Mouse (Mus musculus) CD4-positive helper T cell, adult 2 months (primary cell): ENCODE data around the gene A4galt.
"Not testable (repeated sequence)": the region's sequence is repeated elsewhere in the genome, so short reads cannot be mapped to it uniquely, and the experiment has no call there.

Experiments
- DNase-seq: peaks from one replicate; pipeline ENCODE4 v3.0.0-alpha.2; 2012; ENCODE audit warnings: low read depth, missing footprints, low spot score

A4galt gene

DNA sequence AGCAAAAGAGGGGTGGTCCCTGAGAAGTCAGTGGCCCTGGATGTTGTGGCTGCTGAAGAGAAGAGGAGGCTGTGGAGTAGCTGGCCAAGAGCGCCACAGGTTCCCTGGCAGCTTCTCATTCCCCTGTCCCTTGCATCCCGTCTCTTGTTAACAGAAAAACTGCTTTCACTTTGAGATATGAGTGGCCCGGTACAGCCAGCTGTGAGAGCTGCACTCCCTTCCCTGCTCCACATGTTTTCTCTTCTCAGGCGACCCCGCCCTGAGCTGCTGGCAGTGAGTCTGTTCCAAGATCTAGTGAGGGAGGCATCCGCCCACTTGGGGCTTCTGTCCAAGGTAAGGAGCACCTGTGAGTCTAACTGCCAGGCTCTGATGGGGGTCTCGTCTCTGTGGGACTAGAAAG, 16.9 kb upstream of the A4galt start:
- DNase-seq = not testable (repeated sequence)

GRCm38 (mm10) chr15:83265269-83265668, 13.7 kb upstream of the A4galt start:
- DNase-seq = no peak

GRCm38 (mm10) chr15:83263405-83263804, 11.8 kb upstream of the A4galt start:
- DNase-seq = no peak

DNA sequence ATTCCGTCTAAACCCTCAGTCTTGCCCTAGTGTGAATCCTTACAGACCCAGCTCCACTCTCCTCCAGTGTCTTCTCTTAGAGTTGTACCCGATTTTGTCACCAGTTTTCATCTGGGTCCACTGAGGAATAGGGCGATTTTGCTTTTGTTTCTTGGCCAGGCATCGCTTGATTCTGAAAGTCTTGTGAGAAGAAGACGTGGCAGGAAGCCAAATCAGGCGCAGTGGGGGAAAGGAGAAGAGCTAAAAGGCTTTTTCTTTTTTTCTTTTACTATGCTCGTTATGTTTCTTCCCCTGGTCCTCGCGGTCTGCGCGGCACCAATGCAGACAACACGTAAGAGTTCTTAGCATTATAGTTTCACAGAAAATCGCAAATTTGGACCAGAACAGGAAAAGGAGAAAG, 6.3 kb upstream of the A4galt start:
- DNase-seq = no peak

GRCm38 (mm10) chr15:83256491-83256890, 4.9 kb upstream of the A4galt start:
- no peak for DNase-seq

DNA sequence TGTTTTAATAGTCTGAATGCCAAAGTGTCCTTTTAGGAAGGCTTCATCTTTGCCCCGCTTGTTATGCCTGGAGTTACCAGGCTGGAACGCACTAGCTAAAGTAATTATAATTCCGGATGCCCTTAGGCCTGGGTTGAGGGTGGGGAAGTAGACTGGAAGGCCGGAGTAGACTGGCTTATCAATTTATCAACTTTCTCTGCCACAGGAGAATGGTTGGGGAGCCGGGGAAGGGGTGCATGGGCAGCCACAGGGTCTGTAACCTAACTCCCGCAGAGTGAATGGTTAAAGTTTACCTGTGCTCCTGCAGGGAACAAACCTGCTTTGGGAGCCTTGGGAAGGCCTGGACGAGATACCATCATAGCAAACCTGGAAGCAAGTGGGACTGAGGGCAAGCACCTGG, 4.4 kb upstream of the A4galt start:
- no peak for DNase-seq

DNA sequence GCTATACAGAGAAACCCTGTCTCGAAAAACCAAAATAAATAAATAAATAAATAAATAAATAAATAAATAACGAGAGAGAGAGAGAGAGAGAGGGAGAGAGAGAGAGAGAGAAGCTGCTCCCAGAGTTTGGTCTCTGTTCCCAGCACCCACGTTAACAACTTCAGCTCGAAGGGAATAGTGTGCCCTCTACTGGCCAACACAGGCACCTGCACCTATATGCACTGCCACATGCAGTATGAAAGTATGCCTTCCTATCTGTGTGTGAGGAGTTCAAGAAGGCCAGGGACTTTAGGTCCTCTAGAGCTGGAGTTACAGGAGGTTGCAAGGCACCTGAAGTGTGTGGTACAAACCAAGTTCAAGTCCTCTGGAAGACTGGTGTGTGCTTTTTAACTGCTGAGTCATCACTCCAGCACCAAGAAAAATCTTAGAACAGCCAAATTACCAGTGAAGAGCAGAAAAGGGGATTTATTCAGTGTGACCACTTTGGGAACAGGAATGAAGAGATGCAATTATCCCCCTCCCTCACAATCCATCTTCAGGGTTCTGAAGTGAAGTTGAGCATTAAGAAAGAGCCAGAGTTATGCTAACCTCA, 3.7 kb upstream of the A4galt start:
- no peak for DNase-seq

DNA sequence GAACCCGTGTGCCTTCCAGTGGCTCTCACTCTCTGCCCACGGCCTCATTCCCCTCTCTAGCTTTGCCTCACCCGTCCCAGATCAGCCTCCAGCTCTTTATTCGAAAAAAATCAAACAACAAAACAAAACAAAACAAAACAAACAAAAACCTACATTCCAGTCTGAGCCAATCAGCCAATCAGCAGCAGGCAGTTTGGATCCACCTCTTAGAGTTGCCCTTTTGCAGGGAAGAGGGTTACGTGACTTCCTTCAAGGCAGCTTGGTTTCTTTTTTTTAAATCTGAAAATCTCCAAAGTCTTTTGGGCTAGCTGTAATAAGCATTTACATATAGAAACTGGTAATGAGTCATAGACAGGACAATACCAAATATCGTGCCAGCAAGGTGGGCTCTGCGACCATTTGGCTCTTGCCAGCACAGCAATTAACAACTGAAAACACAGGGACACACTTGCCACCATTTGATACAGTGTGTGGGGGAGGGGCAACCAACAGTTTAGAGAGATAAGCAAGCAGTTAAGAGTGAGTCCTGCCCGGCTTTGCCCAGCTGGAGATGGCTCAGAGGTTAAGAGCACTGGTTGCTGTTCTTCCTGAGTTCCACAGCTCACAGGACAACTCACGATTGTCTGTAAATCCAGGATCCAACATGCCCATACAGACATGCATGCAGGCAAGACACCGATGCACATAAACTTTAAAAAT, 2.9 kb upstream of the A4galt start:
- no peak for DNase-seq

DNA sequence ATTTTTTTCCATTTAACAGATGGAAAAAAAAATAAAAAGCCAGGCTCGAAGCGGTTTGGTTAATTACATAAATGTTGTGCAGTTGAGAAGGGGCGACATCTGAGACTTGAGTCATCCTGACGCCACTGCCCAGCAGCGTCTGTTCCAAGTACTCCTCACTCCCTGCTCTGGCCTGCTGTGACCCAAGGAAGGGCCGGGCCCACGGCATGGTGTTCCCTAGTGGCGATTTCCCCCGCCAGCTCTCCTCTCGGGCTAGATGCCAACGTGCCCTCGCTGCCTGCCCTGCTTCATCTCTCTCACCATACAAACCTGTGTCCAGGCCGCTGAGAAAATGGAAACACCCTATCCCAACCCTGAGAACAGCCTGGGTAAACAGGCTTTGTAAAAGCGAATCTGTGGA, 486 bp upstream of the A4galt start:
- no peak for DNase-seq

DNA sequence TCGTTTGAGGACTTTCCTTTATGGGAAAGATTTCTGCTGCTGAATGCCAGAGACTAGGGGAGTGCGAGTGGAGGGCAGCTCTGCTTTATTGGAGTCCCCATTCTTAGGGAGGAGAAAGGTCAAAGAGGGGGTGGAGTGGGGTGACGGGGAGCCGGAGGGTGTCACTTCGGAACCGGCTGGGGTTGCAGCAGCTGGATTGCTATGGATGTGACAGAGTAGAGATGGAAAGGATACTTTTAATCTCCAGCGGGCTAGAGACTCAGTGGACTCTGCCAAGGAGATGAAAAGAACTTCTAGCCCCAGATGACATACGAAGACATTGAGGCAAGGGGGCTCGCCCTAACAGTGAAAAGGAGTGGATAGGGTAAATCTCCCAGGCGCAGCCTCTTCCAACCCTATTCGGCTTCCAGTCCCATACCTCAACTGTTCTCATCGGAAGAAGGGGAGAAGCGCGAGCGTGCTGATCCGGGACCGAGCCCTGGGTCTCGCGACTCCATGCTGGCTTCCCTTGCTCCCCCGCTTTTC, 861 bp downstream of the A4galt start:
- no peak for DNase-seq

GRCm38 (mm10) chr15:83249535-83250287, 1.9 kb downstream of the A4galt start:
- DNase-seq = peak; percentile 9

DNA sequence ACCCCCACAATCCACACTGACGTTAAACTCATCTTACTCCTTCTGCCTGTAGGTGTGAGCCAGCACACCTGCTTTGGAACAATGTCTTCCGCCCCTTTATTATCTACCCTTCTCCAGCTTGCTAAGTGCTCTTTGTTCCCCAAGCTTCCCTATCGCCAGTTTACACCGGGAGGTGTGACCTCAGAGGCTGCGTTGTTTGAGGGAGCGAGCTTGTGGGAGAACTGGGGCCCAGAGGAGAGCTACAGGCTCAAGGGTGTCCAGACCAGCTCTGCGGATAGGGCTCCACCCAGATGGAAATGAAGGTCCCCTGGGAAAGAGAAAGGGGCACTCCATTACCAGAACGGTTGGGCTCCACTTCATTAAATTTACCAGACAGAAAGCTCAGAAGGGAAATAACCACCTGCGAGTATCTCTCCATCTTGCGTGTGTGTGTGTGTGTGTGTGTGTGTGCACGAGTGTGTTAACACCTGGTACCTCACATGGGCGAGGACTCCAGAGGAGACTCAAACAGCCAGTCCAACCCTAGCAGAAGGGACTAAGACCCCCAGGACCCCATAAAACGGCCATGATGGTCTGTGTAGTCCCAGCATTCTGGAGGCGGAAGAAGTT, 3.2 kb downstream of the A4galt start:
- no peak for DNase-seq

GRCm38 (mm10) chr15:83244371-83244770, 7.2 kb downstream of the A4galt start:
- no peak for DNase-seq

GRCm38 (mm10) chr15:83241961-83242680, 9.5 kb downstream of the A4galt start:
- no peak for DNase-seq

- DNase-seq = no peak
Observed at GRCm38 (mm10) chr15:83241497-83241896, 10.1 kb downstream of the A4galt start.

DNA sequence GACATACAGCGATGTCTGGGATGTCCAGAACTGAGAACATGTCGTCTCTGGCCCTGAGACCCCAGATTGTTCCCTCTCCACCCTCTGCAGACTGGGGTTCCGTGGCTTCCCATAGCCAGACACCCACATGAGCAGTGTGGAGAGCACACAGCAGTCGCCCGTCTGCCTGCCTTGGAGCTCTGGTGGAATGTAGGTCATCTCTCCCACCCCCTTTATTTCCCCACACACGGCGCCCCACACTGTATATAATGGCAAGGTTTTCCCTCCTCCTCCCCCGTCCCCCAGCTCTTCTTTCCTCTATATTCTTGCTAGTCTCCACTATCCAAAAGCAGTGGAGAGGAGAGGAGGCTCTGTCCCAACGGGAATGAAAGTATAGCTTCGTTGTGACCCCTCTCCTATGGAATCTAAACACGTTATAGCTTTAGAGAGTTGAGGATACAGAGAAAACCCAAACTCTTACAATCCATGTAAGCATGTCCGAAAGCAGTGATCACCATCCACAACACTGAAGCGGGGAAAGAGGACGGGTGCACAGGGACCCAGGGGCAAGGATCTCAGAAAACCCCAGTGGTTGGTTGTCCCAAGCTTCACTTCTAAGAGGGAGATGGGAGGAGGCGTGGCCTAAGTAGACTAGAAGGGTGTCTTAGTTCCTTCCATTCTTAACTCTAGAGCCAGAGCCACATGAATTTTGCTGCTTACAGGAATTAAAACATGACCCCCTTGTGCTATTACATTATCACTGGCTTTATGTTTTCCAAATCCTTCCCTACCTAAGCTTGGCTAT, 13.9 kb downstream of the A4galt start:
- DNase-seq = no peak

DNA sequence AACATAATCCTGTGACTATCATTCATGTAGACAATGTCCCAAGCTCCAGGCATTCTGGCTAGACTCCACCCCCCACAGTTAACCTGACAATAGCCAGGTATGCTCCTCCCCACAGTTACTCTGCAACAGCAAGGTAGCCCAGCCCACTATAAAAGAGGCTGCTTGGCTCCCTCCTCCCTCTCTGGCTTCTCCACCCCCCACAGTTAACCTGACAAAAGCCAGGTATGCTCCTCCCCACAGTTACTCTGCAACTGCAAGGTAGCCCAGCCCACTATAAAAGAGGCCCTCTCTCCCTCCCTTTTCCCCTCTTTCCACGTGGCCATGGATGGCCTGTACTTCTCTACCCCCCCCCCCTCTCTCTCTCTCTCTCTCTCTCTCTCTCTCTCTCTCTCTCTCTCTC, 14.8 kb downstream of the A4galt start:
- DNase-seq = no peak

DNA sequence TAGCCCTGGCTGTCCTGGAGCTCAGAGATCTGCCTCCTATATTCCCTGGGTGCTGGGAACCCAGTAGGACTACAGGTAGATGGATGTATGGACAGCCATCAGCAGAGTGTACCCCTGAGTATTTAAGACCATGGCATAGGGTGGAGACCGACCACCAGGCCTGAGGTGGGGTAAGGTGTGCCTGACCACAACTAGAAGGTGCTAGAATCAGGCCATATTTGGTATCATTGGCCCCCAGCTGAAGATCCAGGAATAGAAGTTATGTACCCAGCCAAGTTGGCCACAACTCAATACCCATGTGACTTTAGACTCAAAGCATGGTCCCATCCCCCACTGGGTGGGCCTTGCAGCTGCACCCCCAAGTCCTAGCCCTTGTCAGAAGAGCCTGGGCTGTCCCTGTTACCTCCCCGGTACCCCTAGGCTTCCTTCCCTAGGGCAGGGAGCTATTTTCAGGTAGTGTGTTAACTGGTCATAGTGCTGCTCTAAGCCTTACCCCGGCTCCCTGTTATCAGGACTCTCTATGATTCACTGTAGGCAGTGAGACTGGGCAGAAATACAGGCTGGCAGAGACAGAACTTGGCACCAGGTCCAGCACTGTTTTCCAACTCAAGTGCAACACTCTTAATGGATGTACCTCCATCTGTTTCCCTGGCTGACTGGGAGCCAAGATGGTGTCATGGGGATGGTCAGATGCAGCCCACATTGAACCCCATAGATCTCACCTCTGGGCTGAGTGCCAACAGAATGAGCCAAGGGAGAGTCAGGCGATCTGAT, 18.2 kb downstream of the A4galt start:
- DNase-seq = no peak

GRCm38 (mm10) chr15:83227559-83227958, 24.0 kb downstream of the A4galt start:
- no peak for DNase-seq

GRCm38 (mm10) chr15:83226871-83227270, 24.7 kb downstream of the A4galt start:
- DNase-seq = no peak
